Mouse (Mus musculus): ENCODE results near the gene Olfr1044. TPM values are rescaled to one million over a fixed set of nuclear protein-coding genes. Genes with fewer than 3 reads are reported as not detected.
"Not testable (repeated sequence)": the region's sequence is repeated elsewhere in the genome, so short reads cannot be mapped to it uniquely, and the experiment has no call there.

Olfr1044 gene
- not detected for total RNA-seq (2021)
- long read RNA-seq, experiment 1: 0 reads
- long read RNA-seq, experiment 2: 0 reads

- no peak for DNase-seq (ENCODE audit: low spot score in 2 of 2)
Observed at GRCm38 (mm10) chr2:86177720-86178119, at the start of gene Olfr1044. Olfr1044 (minus strand) TSS chr2:86177820.

DNA sequence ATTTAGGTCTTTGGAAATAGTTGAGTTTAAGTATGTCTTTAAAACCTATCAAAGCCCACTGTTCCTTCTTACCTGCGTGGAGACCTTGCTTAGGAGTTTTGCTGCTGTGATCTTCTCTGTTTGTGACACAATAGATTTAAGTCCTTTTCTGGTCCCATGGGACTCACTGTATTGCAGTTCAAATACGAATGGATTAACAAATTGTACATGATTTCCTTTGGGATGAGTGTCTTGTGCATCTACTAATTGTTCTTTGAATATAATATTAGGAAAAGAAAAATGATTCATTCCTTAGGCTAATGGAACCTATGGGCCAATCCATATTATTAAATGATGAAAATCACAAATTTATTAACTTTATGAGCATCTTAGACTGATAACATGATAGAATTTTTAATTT is 41.6 kb upstream of the Olfr1044 start, which contains the start of gene Olfr1046:
Gene Olfr1046 (minus strand): TSS at position 101 of the 400 bp plus-strand sequence.
- no peak for DNase-seq (ENCODE audit: low spot score in 2 of 2)

GRCm38 (mm10) chr2:86202909-86203308 is 25.3 kb upstream of the Olfr1044 start, which contains the start of gene Olfr1045:
Olfr1045 (minus strand) TSS chr2:86203009.
- no peak for DNase-seq (ENCODE audit: low spot score in 2 of 2)

GRCm38 (mm10) chr2:86195863-86196262 is 18.2 kb upstream of the Olfr1044 start:
- DNase-seq (ENCODE audit: low spot score in 2 of 2): no peak

DNA sequence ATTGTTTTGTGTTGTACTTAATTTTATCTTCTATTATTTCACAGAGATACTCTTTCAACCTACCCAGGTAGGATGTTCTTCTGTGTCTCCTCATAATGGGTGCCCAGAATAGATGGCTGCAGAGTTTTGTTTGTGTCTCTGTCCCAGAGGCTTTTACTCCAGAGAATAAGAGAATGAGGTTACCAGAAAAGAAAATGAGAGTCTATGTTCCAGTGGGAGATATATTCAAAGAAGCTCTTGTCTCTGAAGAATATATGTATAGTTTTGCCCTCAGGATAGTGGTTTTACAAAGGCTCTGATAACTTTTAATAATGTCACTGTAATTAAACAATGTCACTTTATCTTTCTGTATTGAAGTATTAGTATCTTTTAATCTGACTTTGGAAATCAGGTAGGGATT is 8.0 kb upstream of the Olfr1044 start, which contains the start of gene Olfr52:
Gene Olfr52 (minus strand): TSS at position 101 of the 400 bp plus-strand sequence.
- DNase-seq (ENCODE audit: low spot score in 2 of 2): no peak

DNA sequence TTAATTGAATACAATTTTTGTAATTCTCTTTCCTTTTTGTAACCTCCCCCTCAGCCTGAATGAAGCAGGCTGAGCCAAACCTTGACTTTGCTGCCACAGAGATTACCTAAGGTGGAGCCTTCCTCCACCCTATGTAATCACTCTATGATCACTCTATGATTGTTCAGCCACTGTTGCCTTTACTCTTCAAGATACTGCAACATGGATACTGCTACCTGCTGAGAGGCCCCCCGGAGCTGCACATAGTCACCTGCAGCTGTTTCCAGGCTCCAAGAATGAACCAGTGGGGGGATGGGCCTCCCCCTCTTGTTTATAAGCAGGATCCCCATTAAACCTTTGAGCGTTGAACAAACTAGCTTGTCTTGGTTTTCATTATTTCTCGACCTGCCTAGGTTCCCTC is 2.3 kb upstream of the Olfr1044 start:
- DNase-seq (ENCODE audit: low spot score in 2 of 2): no peak

GRCm38 (mm10) chr2:86175422-86175821 is 2.2 kb downstream of the Olfr1044 start:
- DNase-seq (ENCODE audit: low spot score in 2 of 2): not testable (repeated sequence)

- DNase-seq (ENCODE audit: low spot score in 2 of 2): no peak
Observed at GRCm38 (mm10) chr2:86167422-86167821, 10.2 kb downstream of the Olfr1044 start, which contains the start of gene Olfr1043. Olfr1043 (minus strand) TSS chr2:86167522.

- DNase-seq (ENCODE audit: low spot score in 2 of 2): no peak
Observed at GRCm38 (mm10) chr2:86161738-86162137, 15.9 kb downstream of the Olfr1044 start, which contains the start of gene Olfr1042. Olfr1042 (minus strand) TSS chr2:86161838.

DNA sequence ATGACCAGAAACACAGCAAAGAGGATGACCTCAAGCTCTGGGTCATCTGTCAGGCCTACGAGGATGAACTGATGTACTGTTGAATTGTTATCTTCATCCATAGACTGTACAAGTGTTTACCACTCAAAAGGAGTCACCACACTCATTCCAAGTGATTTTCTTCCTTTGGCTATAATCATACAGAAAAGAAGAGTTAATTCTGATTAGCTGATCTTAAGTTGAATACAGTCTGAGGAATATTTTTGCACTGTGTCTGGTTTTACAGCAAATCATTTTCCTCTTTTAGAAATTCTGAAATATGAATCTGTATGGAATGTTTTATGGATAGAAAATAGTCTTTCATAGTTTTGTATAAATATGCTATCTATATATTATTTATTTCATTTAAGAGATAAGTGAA is 31.0 kb downstream of the Olfr1044 start, which contains the start of gene Olfr1040:
Gene Olfr1040 (minus strand): TSS at position 101 of the 400 bp plus-strand sequence.
- no peak for DNase-seq (ENCODE audit: low spot score in 2 of 2)

- DNase-seq (ENCODE audit: low spot score in 2 of 2): no peak
Observed at GRCm38 (mm10) chr2:86135828-86136227, 41.8 kb downstream of the Olfr1044 start, which contains the start of gene Olfr1039. Olfr1039 (minus strand) TSS chr2:86135928.

Other genes with a start within 250 kb of the Olfr1044 start
- not detected for gene Olfr1028, start 227.4 kb downstream of the Olfr1044 start, total RNA-seq (2021)
- not detected for gene Olfr1029, start 203.9 kb downstream of the Olfr1044 start, total RNA-seq (2021)
- gene Olfr1030, start 198.5 kb downstream of the Olfr1044 start, total RNA-seq (2021): not detected
- not detected for gene Olfr1031, start 187.5 kb downstream of the Olfr1044 start, total RNA-seq (2021)
- gene Olfr1032, start 172.3 kb downstream of the Olfr1044 start, total RNA-seq (2021): not detected
- 1 to 10 TPM; 3.2 to 6.0 TPM for gene Olfr1033, start 157.2 kb downstream of the Olfr1044 start, total RNA-seq (2021)
- gene Olfr1034, start 132.0 kb downstream of the Olfr1044 start, total RNA-seq (2021): under 1 TPM; 0.11 to 0.31 TPM
- gene Olfr1036, start 103.8 kb downstream of the Olfr1044 start, total RNA-seq (2021): not detected
- gene Olfr1037, start 90.4 kb downstream of the Olfr1044 start, total RNA-seq (2021): not detected
- not detected for gene Olfr1039, start 41.9 kb downstream of the Olfr1044 start, total RNA-seq (2021)
- not detected for gene Olfr1040, start 31.1 kb downstream of the Olfr1044 start, total RNA-seq (2021)
- not detected for gene Olfr1042, start 16.0 kb downstream of the Olfr1044 start, total RNA-seq (2021)
- gene Olfr1043, start 10.3 kb downstream of the Olfr1044 start, total RNA-seq (2021): not detected
- gene Olfr52, start 7.9 kb upstream of the Olfr1044 start, total RNA-seq (2021): not detected
- gene Olfr1045, start 25.2 kb upstream of the Olfr1044 start, total RNA-seq (2021): not detected
- gene Olfr1046, start 41.5 kb upstream of the Olfr1044 start, total RNA-seq (2021): not detected
- not detected for gene Olfr1047, start 53.6 kb upstream of the Olfr1044 start, total RNA-seq (2021)
- not detected for gene Olfr1048, start 62.5 kb upstream of the Olfr1044 start, total RNA-seq (2021)
- not detected for gene Olfr1049, start 80.5 kb upstream of the Olfr1044 start, total RNA-seq (2021)
- gene Olfr1051, start 101.3 kb upstream of the Olfr1044 start, total RNA-seq (2021): not detected
- gene Olfr1052, start 114.6 kb upstream of the Olfr1044 start, total RNA-seq (2021): not detected
- gene Olfr1053, start 137.5 kb upstream of the Olfr1044 start, total RNA-seq (2021): not detected
- gene Olfr1054, start 157.6 kb upstream of the Olfr1044 start, total RNA-seq (2021): not detected
- not detected for gene Olfr1055, start 172.5 kb upstream of the Olfr1044 start, total RNA-seq (2021)
- not detected for gene Olfr1056, start 184.6 kb upstream of the Olfr1044 start, total RNA-seq (2021)
- not detected for gene Olfr1057, start 200.6 kb upstream of the Olfr1044 start, total RNA-seq (2021)
- gene Olfr1058, start 210.7 kb upstream of the Olfr1044 start, total RNA-seq (2021): not detected
- not detected for gene Olfr1061, start 236.2 kb upstream of the Olfr1044 start, total RNA-seq (2021)
- not detected for gene Olfr1062, start 248.9 kb upstream of the Olfr1044 start, total RNA-seq (2021)